Mouse (Mus musculus): ENCODE measurements around the gene Ncf4. TPM values are rescaled to one million over a fixed set of nuclear protein-coding genes. Genes with fewer than 3 reads are reported as not detected.
A peak's percentile ranks its signal among the peaks of the same experiment; 100 is the strongest.

Ncf4 gene
- 2.2 and 3.3 TPM in 2 replicates for polyA plus RNA-seq (2014; fragmentation: Nextera tagmentation; extraction: Ambion mirVana)

DNA sequence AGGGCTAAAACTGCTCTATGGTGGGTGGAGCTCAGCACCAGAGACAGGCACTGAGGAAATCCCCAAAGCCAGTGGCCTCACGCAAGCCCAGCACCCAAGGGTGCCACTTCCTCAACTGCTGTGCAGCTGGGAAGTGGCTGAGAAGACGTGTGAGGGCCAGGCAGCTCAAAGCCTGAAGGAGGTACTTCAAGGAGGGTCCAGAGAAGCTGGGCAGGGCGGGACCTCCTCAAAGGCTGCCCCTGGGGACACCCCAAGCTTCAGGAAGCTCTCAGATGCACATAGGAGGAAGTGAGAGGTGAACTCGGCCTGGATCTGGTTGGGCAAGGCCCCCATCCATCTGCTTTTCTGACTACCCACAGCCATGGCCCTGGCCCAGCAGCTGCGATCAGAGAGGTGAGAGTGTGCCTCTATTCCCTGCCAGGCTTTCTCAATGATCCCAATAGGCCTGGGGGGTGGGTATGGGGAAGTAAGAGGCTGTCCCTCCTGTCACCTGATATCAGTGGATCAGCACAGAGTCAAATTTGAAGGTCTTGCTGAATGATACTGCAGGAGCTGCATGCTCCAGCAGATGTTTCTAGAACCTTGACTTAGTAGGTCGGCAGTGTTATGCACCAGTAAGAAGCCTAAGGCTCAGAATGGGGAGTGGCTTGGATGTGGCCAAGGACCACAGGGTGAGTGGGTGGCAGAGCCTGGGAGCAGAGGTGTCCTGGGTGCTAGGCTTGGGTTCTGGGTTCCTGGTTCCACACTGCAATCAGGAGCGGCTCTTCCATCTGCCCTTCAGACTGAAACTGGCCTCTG is at the start of gene Ncf4:
Ncf4 (plus strand) TSS at position 107 of the 798 bp plus-strand sequence.
- Histone ChIP-seq H3K9ac (ENCODE audit: low read length) (no peak within 1 kb of the TSS), H3K9me3 (ENCODE audit: control insufficient read depth, low read length) (no peaks in the 10 kb centered on the region), H3K4me3 (ENCODE audit: control insufficient read depth in 1 of 2, insufficient read depth in 1 of 2, low read depth in 1 of 2, low read length in 2 of 2) (no peak within 1 kb of the TSS), H3K4me2 (ENCODE audit: low read length) (no peak within 1 kb of the TSS), H3K27me3 (ENCODE audit: control insufficient read depth, insufficient read depth, low read length) (no peaks in the 10 kb centered on the region; the same call in 1 of the 2 replicates), H3K36me3 (ENCODE audit: control insufficient read depth, insufficient read depth, low read length) (no peaks in the 10 kb centered on the region), H3K27ac (replicated peaks in 1 of 2; ENCODE audit: control insufficient read depth in 1 of 2, insufficient read depth in 1 of 2, low read depth in 2 of 2, low read length in 2 of 2) (no peak within 1 kb of the TSS; a peak in 1 of 4 replicates), H3K4me1 (ENCODE audit: control insufficient read depth in 2 of 2, insufficient read depth in 2 of 2, low read length in 2 of 2) (peaks cover 12 to 24% of the 10 kb centered on the region in 2 experiments)
- no peak for ATAC-seq (ENCODE audit: insufficient number of reproducible peaks, insufficient read depth, low FRiP score, low read depth)
- 68% methylated on average over 7 of the region's 7 CpGs for WGBS

DNA sequence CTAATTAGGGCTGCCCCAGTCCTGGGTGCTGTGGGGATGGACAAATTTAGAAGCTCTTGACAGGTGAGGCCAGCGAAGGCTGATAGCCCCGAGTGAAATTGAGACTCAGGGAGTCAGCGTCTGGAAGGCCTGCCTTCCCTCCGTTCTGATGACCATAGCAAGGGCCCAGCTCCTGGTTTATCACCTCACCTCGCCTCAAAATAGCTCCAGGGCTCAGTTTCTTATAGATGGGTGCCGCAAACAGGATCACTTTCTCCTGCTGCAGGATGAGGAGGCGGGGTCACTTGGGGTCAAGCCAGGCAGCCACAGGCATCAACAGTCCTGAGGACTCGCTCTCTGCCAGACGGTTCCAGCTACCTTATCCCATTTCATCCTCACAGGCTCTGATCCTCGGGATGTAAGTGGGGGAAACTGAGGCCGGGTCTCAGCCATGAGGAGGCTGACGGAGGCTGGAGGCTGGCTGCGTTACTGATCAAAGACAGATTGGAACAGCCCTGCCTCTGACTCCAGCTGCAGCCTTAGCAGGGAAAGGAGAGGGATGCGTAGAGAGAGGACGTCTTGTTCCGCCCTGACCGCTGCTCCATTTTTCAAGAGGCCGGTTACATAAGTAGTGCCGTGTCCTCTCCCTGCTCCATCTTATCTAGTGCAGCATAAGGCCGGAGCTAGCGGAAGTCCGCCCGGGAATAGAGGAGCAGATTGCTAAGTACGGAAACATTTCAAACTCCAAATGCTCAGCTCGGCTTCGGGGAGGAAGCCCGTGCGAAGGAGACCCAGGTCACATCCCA is 49.3 kb upstream of the Ncf4 start:
- 30% methylated on average over 28 of the region's 28 CpGs for WGBS
- peaks cover 51% of the 10 kb centered on the region for H3K27me3 ChIP-seq (ENCODE audit: control insufficient read depth, insufficient read depth, low read length)
- peaks cover 4 to 6% of the 10 kb centered on the region in 2 experiments; a peak in 1 of 4 replicates for H3K4me1 ChIP-seq (ENCODE audit: control insufficient read depth in 2 of 2, insufficient read depth in 2 of 2, low read length in 2 of 2)
- no peak overlapping the region for H3K4me3 ChIP-seq (ENCODE audit: control insufficient read depth in 1 of 2, insufficient read depth in 1 of 2, low read depth in 1 of 2, low read length in 2 of 2)
- H3K9me3 ChIP-seq (ENCODE audit: control insufficient read depth, low read length) = no peaks in the 10 kb centered on the region
- ATAC-seq (ENCODE audit: insufficient number of reproducible peaks, insufficient read depth, low FRiP score, low read depth) = no peak
- H3K36me3 ChIP-seq (ENCODE audit: control insufficient read depth, insufficient read depth, low read length) = no peaks in the 10 kb centered on the region
- H3K27ac ChIP-seq (replicated peaks in 1 of 2; ENCODE audit: control insufficient read depth in 1 of 2, insufficient read depth in 1 of 2, low read depth in 2 of 2, low read length in 2 of 2) = no peak overlapping the region
- H3K9ac ChIP-seq (ENCODE audit: low read length) = no peak overlapping the region
- H3K4me2 ChIP-seq (ENCODE audit: low read length) = no peak overlapping the region

- no peak overlapping the region for H3K9ac ChIP-seq (ENCODE audit: low read length)
- ATAC-seq (ENCODE audit: insufficient number of reproducible peaks, insufficient read depth, low FRiP score, low read depth) = peak; percentile 40
Measured at GRCm38 (mm10) chr15:78204053-78204847, 40.4 kb upstream of the Ncf4 start.

GRCm38 (mm10) chr15:78205192-78205591 is 39.4 kb upstream of the Ncf4 start:
- H3K9me3 ChIP-seq (ENCODE audit: control insufficient read depth, low read length) = peaks cover 4% of the 10 kb centered on the region; the same call in 1 of the 2 replicates
- no peaks in the 10 kb centered on the region for H3K36me3 ChIP-seq (ENCODE audit: control insufficient read depth, insufficient read depth, low read length)
- ATAC-seq (ENCODE audit: insufficient number of reproducible peaks, insufficient read depth, low FRiP score, low read depth) = no peak
- no peak overlapping the region for H3K4me3 ChIP-seq (ENCODE audit: control insufficient read depth in 1 of 2, insufficient read depth in 1 of 2, low read depth in 1 of 2, low read length in 2 of 2)
- no peak overlapping the region for H3K27ac ChIP-seq (replicated peaks in 1 of 2; ENCODE audit: control insufficient read depth in 1 of 2, insufficient read depth in 1 of 2, low read depth in 2 of 2, low read length in 2 of 2)
- peaks cover 0 to 10% of the 10 kb centered on the region in 2 experiments; a peak in 3 of 4 replicates for H3K4me1 ChIP-seq (ENCODE audit: control insufficient read depth in 2 of 2, insufficient read depth in 2 of 2, low read length in 2 of 2)
- no peak overlapping the region for H3K9ac ChIP-seq (ENCODE audit: low read length)
- peaks cover 60% of the 10 kb centered on the region for H3K27me3 ChIP-seq (ENCODE audit: control insufficient read depth, insufficient read depth, low read length)
- H3K4me2 ChIP-seq (ENCODE audit: low read length) = no peak overlapping the region
- 27% methylated on average over 3 of the region's 3 CpGs for WGBS

More at GRCm38 (mm10) chr15:78204053-78204847, 40.4 kb upstream of the Ncf4 start:
- H3K4me2 ChIP-seq (ENCODE audit: low read length) = peak overlapping the region; percentile 64
- peak overlapping the region in 1 of 2 experiments; percentile 27; a peak in 2 of 4 replicates for H3K4me3 ChIP-seq (ENCODE audit: control insufficient read depth in 1 of 2, insufficient read depth in 1 of 2, low read depth in 1 of 2, low read length in 2 of 2)
- peaks cover 4% of the 10 kb centered on the region; the same call in 1 of the 2 replicates for H3K9me3 ChIP-seq (ENCODE audit: control insufficient read depth, low read length)
- H3K27ac ChIP-seq (replicated peaks in 1 of 2; ENCODE audit: control insufficient read depth in 1 of 2, insufficient read depth in 1 of 2, low read depth in 2 of 2, low read length in 2 of 2) = no peak overlapping the region
- 1% methylated on average over 41 of the region's 41 CpGs for WGBS
- H3K27me3 ChIP-seq (ENCODE audit: control insufficient read depth, insufficient read depth, low read length) = peaks cover 70% of the 10 kb centered on the region
- H3K36me3 ChIP-seq (ENCODE audit: control insufficient read depth, insufficient read depth, low read length) = no peaks in the 10 kb centered on the region
- H3K4me1 ChIP-seq (ENCODE audit: control insufficient read depth in 2 of 2, insufficient read depth in 2 of 2, low read length in 2 of 2) = peaks cover 0 to 10% of the 10 kb centered on the region in 2 experiments; a peak in 3 of 4 replicates

- H3K9me3 ChIP-seq (ENCODE audit: control insufficient read depth, low read length) = peaks cover 4% of the 10 kb centered on the region; the same call in 1 of the 2 replicates
- no peak within 1 kb of the TSS for H3K4me3 ChIP-seq (ENCODE audit: control insufficient read depth in 1 of 2, insufficient read depth in 1 of 2, low read depth in 1 of 2, low read length in 2 of 2)
- H3K4me2 ChIP-seq (ENCODE audit: low read length) = no peak within 1 kb of the TSS
- no peak for ATAC-seq (ENCODE audit: insufficient number of reproducible peaks, insufficient read depth, low FRiP score, low read depth)
- 74% methylated on average over 7 of the region's 7 CpGs for WGBS
- H3K27me3 ChIP-seq (ENCODE audit: control insufficient read depth, insufficient read depth, low read length) = peaks cover 55% of the 10 kb centered on the region
- H3K27ac ChIP-seq (replicated peaks in 1 of 2; ENCODE audit: control insufficient read depth in 1 of 2, insufficient read depth in 1 of 2, low read depth in 2 of 2, low read length in 2 of 2) = no peak within 1 kb of the TSS
- H3K4me1 ChIP-seq (ENCODE audit: control insufficient read depth in 2 of 2, insufficient read depth in 2 of 2, low read length in 2 of 2) = peaks cover 0 to 10% of the 10 kb centered on the region in 2 experiments; a peak in 3 of 4 replicates
- no peak within 1 kb of the TSS for H3K9ac ChIP-seq (ENCODE audit: low read length)
- no peaks in the 10 kb centered on the region for H3K36me3 ChIP-seq (ENCODE audit: control insufficient read depth, insufficient read depth, low read length)
Measured at GRCm38 (mm10) chr15:78206312-78206711, 38.3 kb upstream of the Ncf4 start, which contains the start of gene Pvalb. Gene Pvalb (minus strand): TSS chr15:78206400.

GRCm38 (mm10) chr15:78210203-78210602 is 34.4 kb upstream of the Ncf4 start:
- 72% methylated on average over 4 of the region's 4 CpGs for WGBS
- Histone ChIP-seq H3K36me3 (ENCODE audit: control insufficient read depth, insufficient read depth, low read length) (no peaks in the 10 kb centered on the region), H3K9ac (ENCODE audit: low read length) (no peak overlapping the region), H3K27ac (replicated peaks in 1 of 2; ENCODE audit: control insufficient read depth in 1 of 2, insufficient read depth in 1 of 2, low read depth in 2 of 2, low read length in 2 of 2) (no peak overlapping the region), H3K27me3 (ENCODE audit: control insufficient read depth, insufficient read depth, low read length) (peaks cover 16% of the 10 kb centered on the region), H3K4me1 (ENCODE audit: control insufficient read depth in 2 of 2, insufficient read depth in 2 of 2, low read length in 2 of 2) (no peaks in the 10 kb centered on the region), H3K4me3 (ENCODE audit: control insufficient read depth in 1 of 2, insufficient read depth in 1 of 2, low read depth in 1 of 2, low read length in 2 of 2) (no peak overlapping the region), H3K4me2 (ENCODE audit: low read length) (no peak overlapping the region), H3K9me3 (ENCODE audit: control insufficient read depth, low read length) (peaks cover 4% of the 10 kb centered on the region; the same call in 1 of the 2 replicates)
- ATAC-seq (ENCODE audit: insufficient number of reproducible peaks, insufficient read depth, low FRiP score, low read depth) = no peak

DNA sequence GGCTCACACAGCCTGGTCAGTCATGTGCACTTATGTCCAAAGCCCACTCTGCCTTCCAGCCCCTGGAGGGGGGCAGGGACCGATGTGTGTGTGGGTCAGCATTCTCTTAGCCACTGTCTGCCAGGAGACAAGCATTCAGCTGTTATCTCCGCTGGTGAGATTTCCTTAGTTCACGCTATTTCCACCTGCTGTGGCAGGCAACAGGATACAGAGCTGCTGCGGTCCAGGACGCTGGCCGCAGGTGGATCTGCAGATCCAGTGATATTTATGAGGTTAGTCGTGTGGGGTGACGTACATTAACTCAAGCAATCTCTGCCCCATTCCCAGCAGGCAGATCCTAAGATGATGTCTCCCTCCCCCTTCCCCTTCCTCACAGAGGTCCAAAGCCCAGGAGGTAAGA is 33.2 kb upstream of the Ncf4 start:
- ATAC-seq (ENCODE audit: insufficient number of reproducible peaks, insufficient read depth, low FRiP score, low read depth) = no peak
- Histone ChIP-seq H3K9me3 (ENCODE audit: control insufficient read depth, low read length) (peaks cover 4% of the 10 kb centered on the region; the same call in 1 of the 2 replicates), H3K4me2 (ENCODE audit: low read length) (no peak overlapping the region), H3K36me3 (ENCODE audit: control insufficient read depth, insufficient read depth, low read length) (no peaks in the 10 kb centered on the region), H3K4me3 (ENCODE audit: control insufficient read depth in 1 of 2, insufficient read depth in 1 of 2, low read depth in 1 of 2, low read length in 2 of 2) (no peak overlapping the region), H3K9ac (ENCODE audit: low read length) (no peak overlapping the region), H3K27ac (replicated peaks in 1 of 2; ENCODE audit: control insufficient read depth in 1 of 2, insufficient read depth in 1 of 2, low read depth in 2 of 2, low read length in 2 of 2) (no peak overlapping the region), H3K4me1 (ENCODE audit: control insufficient read depth in 2 of 2, insufficient read depth in 2 of 2, low read length in 2 of 2) (no peaks in the 10 kb centered on the region), H3K27me3 (ENCODE audit: control insufficient read depth, insufficient read depth, low read length) (peaks cover 8% of the 10 kb centered on the region; the same call in 1 of the 2 replicates)
- 72% methylated on average over 8 of the region's 8 CpGs for WGBS
